Mouse (Mus musculus) liver, embryonic 15.5 days (tissue): Measurements from ENCODE around the gene Sdr39u1. TPM values are rescaled to one million over a fixed set of nuclear protein-coding genes. Genes with fewer than 3 reads are reported as not detected.

Experiments
- ATAC-seq: fragments of 200-750 bp; cut with Nextera tagmentation; 2 replicates; pipeline ENCODE4 v1.8.0; 2017; ENCODE audit warnings: moderate number of reproducible peaks, mild to moderate bottlenecking, moderate library complexity; ENCODE audit not compliant: insufficient read depth
- H3K27ac ChIP-seq: fragments of 300-500 bp; sonication (generic); replicated peaks from 2 replicates; pipeline ENCODE4 v1.5.1; 2015; ENCODE audit warnings: mild to moderate bottlenecking, inconsistent platforms
- H3K27me3 ChIP-seq: fragments of 300-500 bp; sonication (generic); 2 replicates; pipeline ENCODE4 v1.6.1; 2015; ENCODE audit warnings: mild to moderate bottlenecking, inconsistent platforms
- H3K36me3 ChIP-seq: fragments of 300-500 bp; sonication (generic); replicated peaks from 2 replicates; pipeline ENCODE4 v1.6.1; 2015; ENCODE audit warnings: moderate library complexity, mild to moderate bottlenecking, inconsistent platforms
- H3K4me1 ChIP-seq: fragments of 300-500 bp; sonication (generic); replicated peaks from 2 replicates; pipeline ENCODE4 v1.6.1; 2015; ENCODE audit warnings: inconsistent platforms
- H3K4me2 ChIP-seq: fragments of 300-500 bp; sonication (generic); 2 replicates; pipeline ENCODE4 v1.6.1; 2015; ENCODE audit warnings: moderate library complexity, mild to moderate bottlenecking, inconsistent platforms
- H3K4me3 ChIP-seq: fragments of 300-500 bp; sonication (generic); replicated peaks from 2 replicates; pipeline ENCODE4 v1.5.1; 2015; ENCODE audit warnings: mild to moderate bottlenecking, inconsistent platforms
- H3K9ac ChIP-seq: fragments of 300-500 bp; sonication (generic); 2 replicates; pipeline ENCODE4 v1.6.1; 2015; ENCODE audit warnings: moderate library complexity, mild to moderate bottlenecking, inconsistent platforms
- H3K9me3 ChIP-seq: fragments of 300-500 bp; sonication (generic); replicated peaks from 2 replicates; pipeline ENCODE4 v1.6.1; 2016; ENCODE audit warnings: inconsistent platforms
- WGBS: fragments of 180-500 bp; shearing (Covaris S2); methylation state at CpG from one replicate; pipeline ENCODE4 v1.1.7; 2015; ENCODE audit warnings: mixed read lengths; ENCODE audit not compliant: insufficient replicate concordance; 5-methylcytosine and 5-hydroxymethylcytosine counted together
- polyA plus RNA-seq: library from polyadenylated mRNA; unstranded; fragments of >200 nt; fragmentation: Nextera tagmentation; extraction: Ambion mirVana; gene quantifications from 2 replicates; pipeline ENCODE4 v1.2.1, GENCODE M21; 2015

Gene Sdr39u1
- polyA plus RNA-seq, 1 experiment from 2014 or later = 12.8 TPM

GRCm38 (mm10) chr14:55853621-55854285 is 46.3 kb downstream of the Sdr39u1 start, which contains the start of gene Nynrin:
Nynrin (plus strand) TSS chr14:55854010.
- Histone ChIP-seq H3K4me1 (peaks cover 34% of the 10 kb centered on the region), H3K27me3 (peaks cover 31% of the 10 kb centered on the region), H3K4me3 (peak within 1 kb of the TSS; percentile 57), H3K9ac (peak within 1 kb of the TSS; percentile 32), H3K27ac (peak within 1 kb of the TSS; percentile 53), H3K4me2 (peak within 1 kb of the TSS; percentile 72), H3K9me3 (no peaks in the 10 kb centered on the region), H3K36me3 (no peaks in the 10 kb centered on the region)
- WGBS = 3% methylated on average over 33 of the region's 33 CpGs
- ATAC-seq = peak; percentile 68

- no peaks in the 10 kb centered on the region for H3K36me3 ChIP-seq
- peaks cover 34% of the 10 kb centered on the region for H3K4me1 ChIP-seq
- H3K4me3 ChIP-seq = no peak overlapping the region
- 18% methylated on average over 11 of the region's 11 CpGs for WGBS
- H3K4me2 ChIP-seq = peak overlapping the region; percentile 72; the same call in 1 of the 2 replicates
- H3K27me3 ChIP-seq = peaks cover 31% of the 10 kb centered on the region
- H3K9me3 ChIP-seq = no peaks in the 10 kb centered on the region
- peak overlapping the region; percentile 53 for H3K27ac ChIP-seq
- ATAC-seq = peak; percentile 54; the same call in 1 of the 2 replicates
- no peak overlapping the region for H3K9ac ChIP-seq
Observed at GRCm38 (mm10) chr14:55852646-55853551, 47.2 kb downstream of the Sdr39u1 start.

GRCm38 (mm10) chr14:55850885-55851284 is 49.2 kb downstream of the Sdr39u1 start:
- Histone ChIP-seq H3K36me3 (no peaks in the 10 kb centered on the region), H3K9me3 (no peaks in the 10 kb centered on the region), H3K4me1 (peaks cover 29% of the 10 kb centered on the region), H3K9ac (no peak overlapping the region), H3K27ac (no peak overlapping the region), H3K4me2 (no peak overlapping the region), H3K27me3 (peaks cover 31% of the 10 kb centered on the region), H3K4me3 (no peak overlapping the region)
- WGBS = 44% methylated on average over 6 of the region's 6 CpGs
- ATAC-seq = no peak

Other genes starting within 250 kb of the Sdr39u1 start
- gene Mdp1, start 239.8 kb downstream of the Sdr39u1 start, polyA plus RNA-seq = 18.4 and 18.5 TPM in 2 replicates
- gene Gmpr2, start 228.4 kb downstream of the Sdr39u1 start, polyA plus RNA-seq = 21.2 and 25.6 TPM in 2 replicates
- gene Nedd8, start 228.2 kb downstream of the Sdr39u1 start, polyA plus RNA-seq = 218 and 233 TPM in 2 replicates
- 21.0 and 22.4 TPM in 2 replicates for gene Tinf2, start 218.5 kb downstream of the Sdr39u1 start, polyA plus RNA-seq
- 2.9 and 3.9 TPM in 2 replicates for gene Tgm1, start 186.4 kb downstream of the Sdr39u1 start, polyA plus RNA-seq
- gene Rabggta, start 178.0 kb downstream of the Sdr39u1 start, polyA plus RNA-seq = 10.5 and 11.0 TPM in 2 replicates
- gene Dhrs1, start 154.6 kb downstream of the Sdr39u1 start, polyA plus RNA-seq = 39.4 and 43.5 TPM in 2 replicates
- gene Nop9, start 154.6 kb downstream of the Sdr39u1 start, polyA plus RNA-seq = 23.4 and 24.4 TPM in 2 replicates
- 57.5 and 77.8 TPM in 2 replicates for gene Cideb, start 141.8 kb downstream of the Sdr39u1 start, polyA plus RNA-seq
- gene Ltb4r2, start 138.9 kb downstream of the Sdr39u1 start, polyA plus RNA-seq = 0.74 and 0.93 TPM in 2 replicates
- gene Ltb4r1, start 134.3 kb downstream of the Sdr39u1 start, polyA plus RNA-seq = 14.0 and 14.5 TPM in 2 replicates
- 1.4 and 1.9 TPM in 2 replicates for gene Adcy4, start 116.2 kb downstream of the Sdr39u1 start, polyA plus RNA-seq
- 16.9 and 19.7 TPM in 2 replicates for gene Ripk3, start 111.4 kb downstream of the Sdr39u1 start, polyA plus RNA-seq
- gene Nfatc4, start 77.1 kb downstream of the Sdr39u1 start, polyA plus RNA-seq = 0.67 and 0.86 TPM in 2 replicates
- gene Nynrin, start 46.3 kb downstream of the Sdr39u1 start, polyA plus RNA-seq = 2.0 and 2.1 TPM in 2 replicates
- gene Cbln3, start 15.9 kb downstream of the Sdr39u1 start, polyA plus RNA-seq = 0.20 and 0.31 TPM in 2 replicates
- 8.6 and 10.1 TPM in 2 replicates for gene Khnyn, start 15.3 kb downstream of the Sdr39u1 start, polyA plus RNA-seq
- 0.36 and 0.47 TPM in 2 replicates for gene Cma1, start 44.4 kb upstream of the Sdr39u1 start, polyA plus RNA-seq
- not detected in 2 replicates for gene Cma2, start 50.7 kb upstream of the Sdr39u1 start, polyA plus RNA-seq
- not detected in 2 replicates for gene Mcpt1, start 117.7 kb upstream of the Sdr39u1 start, polyA plus RNA-seq
- gene Mcpt9, start 130.2 kb upstream of the Sdr39u1 start, polyA plus RNA-seq = not detected in 2 replicates
- gene Mcpt2, start 141.7 kb upstream of the Sdr39u1 start, polyA plus RNA-seq = 0.14 and 0.15 TPM in 2 replicates
- not detected in 2 replicates for gene Mcpt4, start 162.0 kb upstream of the Sdr39u1 start, polyA plus RNA-seq
- gene Mcpt8, start 185.0 kb upstream of the Sdr39u1 start, polyA plus RNA-seq = 6.2 and 6.4 TPM in 2 replicates
- 39.4 and 44.1 TPM in 2 replicates for gene Ctsg, start 202.3 kb upstream of the Sdr39u1 start, polyA plus RNA-seq
- gene Gzme, start 220.3 kb upstream of the Sdr39u1 start, polyA plus RNA-seq = not detected in 2 replicates
- not detected in 2 replicates for gene Gzmd, start 232.3 kb upstream of the Sdr39u1 start, polyA plus RNA-seq